Mouse (Mus musculus) testis, adult 10 weeks (tissue): Measurements from ENCODE around the gene Rbm12. TPM values are rescaled to one million over a fixed set of nuclear protein-coding genes. Genes with fewer than 3 reads are reported as not detected.

Source experiments
- polyA plus RNA-seq: library from polyadenylated mRNA; stranded (reverse); fragments of 350-450 nt; fragmentation: Illumina TruSeq; extraction: RNeasy Lipid Tissue Mini Kit (QIAGEN cat#74804); gene quantifications from one replicate; pipeline ENCODE4 v1.2.3, GENCODE M21; 2014; ENCODE audit warnings: low read depth, low replicate concordance

The Rbm12 gene
- polyA plus RNA-seq, result 17.9 TPM

GRCm38 (mm10) chr2:156111358-156112079 lies at the start of gene Rbm12, which contains the start of gene Cpne1:
Gene Rbm12 (minus strand): TSS chr2:156111978.
Gene Cpne1 (minus strand): TSS chr2:156111965.

GRCm38 (mm10) chr2:156143953-156144724 lies 32.4 kb upstream of the Rbm12 start, which contains the start of the genes Romo1 and Nfs1:
Gene Romo1 (plus strand): TSS chr2:156144039.
Gene Nfs1 (minus strand): TSS chr2:156144186.

GRCm38 (mm10) chr2:156126992-156127391 lies 15.2 kb upstream of the Rbm12 start, which contains the start of gene Gm28036:
Gene Gm28036 (minus strand): TSS chr2:156127092.

GRCm38 (mm10) chr2:156065099-156066041 lies 46.4 kb downstream of the Rbm12 start, which contains the start of gene Spag4:
Gene Spag4 (plus strand): TSS chr2:156065175.

GRCm38 (mm10) chr2:156052816-156053215 lies 59.0 kb downstream of the Rbm12 start, which contains the start of gene Fer1l4:
Gene Fer1l4 (minus strand): TSS chr2:156052947.

Other genes with a start within 250 kb of the Rbm12 start
- gene Uqcc1, start 181.7 kb downstream of the Rbm12 start, polyA plus RNA-seq, result 71.1 TPM
- not detected for gene Gm15557, start 171.2 kb downstream of the Rbm12 start, polyA plus RNA-seq
- gene Gdf5, start 166.6 kb downstream of the Rbm12 start, polyA plus RNA-seq, result not detected
- gene Cep250, start 155.5 kb downstream of the Rbm12 start, polyA plus RNA-seq, result 1.7 TPM
- gene 6430550D23Rik, start 104.0 kb downstream of the Rbm12 start, polyA plus RNA-seq, result 12.2 TPM
- gene Ergic3, start 103.9 kb downstream of the Rbm12 start, polyA plus RNA-seq, result 35.8 TPM
- gene Fer1l4, start 59.0 kb downstream of the Rbm12 start, polyA plus RNA-seq, result 0.14 TPM
- gene Spag4, start 46.8 kb downstream of the Rbm12 start, polyA plus RNA-seq, result 16.1 TPM
- 11.2 TPM for gene Cpne1, start within 50 bp of the Rbm12 start, polyA plus RNA-seq
- gene Gm28036, start 15.1 kb upstream of the Rbm12 start, polyA plus RNA-seq, result 7.8 TPM
- gene Romo1, start 32.1 kb upstream of the Rbm12 start, polyA plus RNA-seq, result 2.8 TPM
- 35.2 TPM for gene Nfs1, start 32.2 kb upstream of the Rbm12 start, polyA plus RNA-seq
- gene Rbm39, start 68.3 kb upstream of the Rbm12 start, polyA plus RNA-seq, result 296 TPM
- 37.5 TPM for gene Phf20, start 84.5 kb upstream of the Rbm12 start, polyA plus RNA-seq
- gene Cnbd2, start 200.3 kb upstream of the Rbm12 start, polyA plus RNA-seq, result 165 TPM
- not detected for gene Scand1, start 200.7 kb upstream of the Rbm12 start, polyA plus RNA-seq